Mouse (Mus musculus) hindbrain, postnatal 0 days (tissue): ENCODE data around the gene Rptor. TPM values are rescaled to one million over a fixed set of nuclear protein-coding genes. Genes with fewer than 3 reads are reported as not detected.
A peak's percentile ranks its signal among the peaks of the same experiment; 100 is the strongest.

Experiments used
- ATAC-seq: fragments of 200-750 bp; cut with Nextera tagmentation; 2 replicates; pipeline ENCODE4 v1.8.0; 2017; ENCODE audit warnings: mild to moderate bottlenecking, moderate TSS enrichment, moderate library complexity
- DNase-seq: peaks from one replicate; pipeline ENCODE4 v3.0.0-alpha.2; 2015; ENCODE audit warnings: low spot score
- H3K27ac ChIP-seq: fragments of 300-500 bp; sonication (generic); 2 replicates; pipeline ENCODE4 v1.5.1; 2014; ENCODE audit warnings: mild to moderate bottlenecking
- H3K27me3 ChIP-seq: fragments of 300-500 bp; sonication (generic); 2 replicates; pipeline ENCODE4 v1.6.1; 2014; ENCODE audit warnings: low read length, mixed read lengths; ENCODE audit not compliant: insufficient read depth
- H3K36me3 ChIP-seq: fragments of 300-500 bp; sonication (generic); 2 replicates; pipeline ENCODE4 v1.6.1; 2014; ENCODE audit warnings: low read length, mixed read lengths; ENCODE audit not compliant: insufficient read depth
- H3K4me1 ChIP-seq: fragments of 300-500 bp; sonication (generic); 2 replicates; pipeline ENCODE4 v1.6.1; 2014; ENCODE audit warnings: antibody characterized with exemption, low read length, mixed read lengths; ENCODE audit not compliant: insufficient read depth
- H3K4me2 ChIP-seq: fragments of 300-500 bp; sonication (generic); 2 replicates; pipeline ENCODE4 v1.6.1; 2014; ENCODE audit warnings: low read depth, mild to moderate bottlenecking, low read length, moderate library complexity, mixed read lengths
- H3K4me3 ChIP-seq: fragments of 300-500 bp; sonication (generic); 2 replicates; pipeline ENCODE4 v1.5.1; 2014; ENCODE audit warnings: low read length
- H3K9ac ChIP-seq: fragments of 300-500 bp; sonication (generic); replicated peaks from 2 replicates; pipeline ENCODE4 v1.6.1; 2014; ENCODE audit warnings: mild to moderate bottlenecking, low read length, moderate library complexity, mixed read lengths
- H3K9me3 ChIP-seq: fragments of 300-500 bp; sonication (generic); 2 replicates; pipeline ENCODE4 v1.6.1; 2016; ENCODE audit warnings: low read length, mixed read lengths
- CTCF ChIP-seq: IDR thresholded peaks from 2 replicates; pipeline ENCODE4 v1.5.1; 2016; ENCODE audit warnings: antibody characterized with exemption, control low read depth, low read depth
- WGBS: fragments of 180-500 bp; shearing (Covaris S2); extraction: QIAGEN DNeasy Blood & Tissue Kit; methylation state at CpG from one replicate; pipeline ENCODE4 v1.1.7; 2014; 5-methylcytosine and 5-hydroxymethylcytosine counted together
- polyA plus RNA-seq: library from polyadenylated mRNA; unstranded; fragments of >200 nt; fragmentation: Nextera tagmentation; extraction: Ambion mirVana; gene quantifications from 2 replicates; pipeline ENCODE4 v1.2.1, GENCODE M21; 2015
- total RNA-seq: library from RNA; depleted of rRNA; stranded (reverse); fragments of >200 nt; gene quantifications from 2 replicates; pipeline ENCODE4 v1.2.3, GENCODE M21; 2014

The Rptor gene
- total and polyA plus RNA-seq, 2 experiments from 2014 or later: 8.7 to 69.0 TPM

DNA sequence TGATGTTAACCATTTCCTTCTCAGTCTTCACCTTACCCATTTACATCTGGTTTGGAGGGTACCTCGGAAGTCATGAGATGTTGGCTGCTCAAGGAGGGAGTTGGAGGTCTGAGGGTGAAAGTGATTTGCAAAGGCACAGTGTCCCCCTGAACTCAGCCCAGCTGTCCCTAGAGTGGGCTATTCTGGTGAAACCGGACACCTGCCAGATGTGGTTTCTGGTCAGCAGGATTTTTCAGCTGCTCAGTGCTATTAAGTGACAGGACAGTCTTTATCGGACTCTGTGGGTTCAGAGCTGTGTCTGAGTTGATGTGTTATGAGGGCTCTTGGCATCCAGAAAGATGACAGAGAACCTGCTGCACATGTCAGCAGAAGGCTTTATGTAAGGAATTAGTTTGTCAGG is 18.6 kb downstream of the Rptor start:
- WGBS: 89% methylated on average over 3 of the region's 3 CpGs

DNA sequence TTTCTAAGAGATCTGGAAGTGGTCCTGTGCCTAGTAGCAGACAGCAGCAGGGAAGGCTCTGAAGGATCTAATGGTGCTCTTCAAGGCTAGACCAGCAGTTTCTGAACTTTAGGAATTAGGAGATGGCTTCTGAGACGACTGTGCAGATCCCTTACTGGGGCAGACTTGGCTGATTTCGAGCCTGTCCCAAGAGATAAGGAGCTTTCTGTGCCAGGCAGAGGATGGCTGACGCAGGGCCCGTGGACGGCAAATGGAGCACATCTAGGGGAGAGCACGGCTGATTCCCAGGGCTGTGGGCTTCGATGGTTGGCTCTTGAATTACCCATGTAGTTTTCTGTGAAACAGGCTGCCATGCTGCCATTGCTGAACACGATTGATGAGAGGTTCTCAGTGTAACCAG is 21.1 kb downstream of the Rptor start:
- no peak overlapping the region for H3K27ac ChIP-seq
- H3K36me3 ChIP-seq: no peaks in the 10 kb centered on the region
- no peaks in the 10 kb centered on the region for H3K9me3 ChIP-seq
- 76% methylated on average over 8 of the region's 8 CpGs for WGBS
- ATAC-seq (no peak), DNase-seq (no peak)
- H3K4me2 ChIP-seq: no peak overlapping the region
- 0 out of 2 replicates have a peak, but pooled peaks cover 3% of the 10 kb centered on the region for H3K4me1 ChIP-seq
- no peak overlapping the region for H3K4me3 ChIP-seq
- no peak overlapping the region for H3K9ac ChIP-seq
- no peaks in the 10 kb centered on the region for H3K27me3 ChIP-seq
- no peak for TF ChIP-seq CTCF

More for the DNA sequence above, 18.6 kb downstream of the Rptor start:
- H3K9ac ChIP-seq: no peak overlapping the region
- TF ChIP-seq CTCF: no peak
- no peaks in the 10 kb centered on the region for H3K9me3 ChIP-seq
- H3K4me3 ChIP-seq: no peak overlapping the region
- ATAC-seq (no peak), DNase-seq (no peak)
- 0 out of 2 replicates have a peak, but pooled peaks cover 3% of the 10 kb centered on the region for H3K4me1 ChIP-seq
- no peak overlapping the region for H3K27ac ChIP-seq
- no peak overlapping the region for H3K4me2 ChIP-seq
- no peaks in the 10 kb centered on the region for H3K36me3 ChIP-seq
- H3K27me3 ChIP-seq: no peaks in the 10 kb centered on the region

DNA sequence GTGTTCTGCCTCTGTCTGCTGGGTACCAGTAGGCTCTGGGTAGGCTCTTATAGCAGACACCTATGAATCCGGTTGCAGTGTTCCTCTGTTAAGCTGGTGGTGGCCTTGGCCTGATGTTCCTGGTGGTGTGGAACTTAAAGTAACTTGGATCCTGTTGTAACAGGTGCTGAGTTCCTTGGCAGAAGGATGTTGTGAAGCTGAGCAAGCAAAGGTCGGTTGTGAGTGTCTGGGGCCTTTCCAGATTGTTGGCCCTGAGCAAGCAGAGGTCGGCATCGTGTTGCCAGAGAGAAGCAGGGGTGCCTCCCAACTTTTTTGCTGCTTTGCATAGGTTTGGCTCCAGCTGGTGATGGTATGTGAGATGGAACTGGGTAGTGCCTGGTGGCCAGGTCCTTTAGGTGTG is 21.7 kb downstream of the Rptor start:
- no peak for ATAC-seq
- TF ChIP-seq CTCF: no peak
- 85% methylated on average over 4 of the region's 4 CpGs for WGBS

DNA sequence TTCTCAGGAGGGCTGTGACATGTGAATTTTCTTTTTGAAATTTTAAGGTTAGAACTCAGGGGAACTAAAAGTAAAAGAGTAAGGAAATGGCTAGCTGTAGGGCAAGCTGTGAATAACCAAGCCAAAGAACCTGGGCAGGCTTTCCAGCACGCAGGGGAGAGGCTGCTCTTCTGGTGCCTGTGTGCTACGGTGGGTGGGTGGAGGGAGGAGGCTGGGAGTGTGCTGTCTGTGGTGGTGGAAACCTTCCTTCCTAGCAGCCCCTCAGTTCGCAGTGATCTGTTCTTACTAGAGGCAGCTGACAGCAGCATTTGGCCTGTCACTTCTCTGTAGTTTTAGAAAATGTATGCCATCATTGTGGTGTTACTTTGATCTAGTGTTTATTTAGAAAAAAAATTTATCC is 22.2 kb downstream of the Rptor start:
- ATAC-seq (no peak), DNase-seq (no peak)
- no peak overlapping the region for H3K27ac ChIP-seq
- no peak for TF ChIP-seq CTCF
- no peaks in the 10 kb centered on the region for H3K36me3 ChIP-seq
- H3K9ac ChIP-seq: no peak overlapping the region
- no peaks in the 10 kb centered on the region for H3K27me3 ChIP-seq
- H3K9me3 ChIP-seq: no peaks in the 10 kb centered on the region
- H3K4me2 ChIP-seq: no peak overlapping the region
- H3K4me1 ChIP-seq: 0 out of 2 replicates have a peak, but pooled peaks cover 3% of the 10 kb centered on the region
- no peak overlapping the region for H3K4me3 ChIP-seq
- 49% methylated on average over 3 of the region's 3 CpGs for WGBS

More for the DNA sequence above, 21.7 kb downstream of the Rptor start:
- H3K36me3 ChIP-seq: no peaks in the 10 kb centered on the region
- no peak overlapping the region for H3K4me3 ChIP-seq
- H3K27me3 ChIP-seq: no peaks in the 10 kb centered on the region
- DNase-seq: no peak
- no peak overlapping the region for H3K9ac ChIP-seq
- 0 out of 2 replicates have a peak, but pooled peaks cover 3% of the 10 kb centered on the region for H3K4me1 ChIP-seq
- no peaks in the 10 kb centered on the region for H3K9me3 ChIP-seq
- H3K27ac ChIP-seq: no peak overlapping the region
- H3K4me2 ChIP-seq: no peak overlapping the region

DNA sequence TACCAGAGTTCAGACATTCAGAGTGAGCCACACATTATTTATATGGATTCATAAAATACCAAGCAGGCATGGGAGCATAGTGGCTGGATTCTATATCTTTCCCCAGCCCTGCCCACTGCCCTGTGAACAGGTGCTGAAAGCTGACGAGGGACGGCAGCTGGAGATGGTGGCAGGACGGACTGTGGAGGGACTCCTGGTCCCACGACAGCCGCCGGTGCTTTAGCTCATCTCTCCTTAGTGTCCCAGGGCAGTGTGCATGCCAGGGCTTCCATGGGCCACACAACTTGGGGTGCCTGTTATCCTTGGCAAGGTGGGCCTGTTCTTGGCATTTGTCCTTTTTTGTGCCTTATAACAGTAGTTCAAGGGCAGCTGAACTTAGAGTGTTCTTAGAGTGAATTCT is 22.8 kb downstream of the Rptor start:
- H3K9me3 ChIP-seq: no peaks in the 10 kb centered on the region
- WGBS: 59% methylated on average over 6 of the region's 6 CpGs
- H3K4me3 ChIP-seq: no peak overlapping the region
- no peak for ATAC-seq
- no peak for DNase-seq
- no peaks in the 10 kb centered on the region for H3K36me3 ChIP-seq
- H3K9ac ChIP-seq: no peak overlapping the region
- H3K4me2 ChIP-seq: no peak overlapping the region
- no peak for TF ChIP-seq CTCF
- H3K27ac ChIP-seq: no peak overlapping the region
- H3K27me3 ChIP-seq: no peaks in the 10 kb centered on the region
- 0 out of 2 replicates have a peak, but pooled peaks cover 3% of the 10 kb centered on the region for H3K4me1 ChIP-seq

DNA sequence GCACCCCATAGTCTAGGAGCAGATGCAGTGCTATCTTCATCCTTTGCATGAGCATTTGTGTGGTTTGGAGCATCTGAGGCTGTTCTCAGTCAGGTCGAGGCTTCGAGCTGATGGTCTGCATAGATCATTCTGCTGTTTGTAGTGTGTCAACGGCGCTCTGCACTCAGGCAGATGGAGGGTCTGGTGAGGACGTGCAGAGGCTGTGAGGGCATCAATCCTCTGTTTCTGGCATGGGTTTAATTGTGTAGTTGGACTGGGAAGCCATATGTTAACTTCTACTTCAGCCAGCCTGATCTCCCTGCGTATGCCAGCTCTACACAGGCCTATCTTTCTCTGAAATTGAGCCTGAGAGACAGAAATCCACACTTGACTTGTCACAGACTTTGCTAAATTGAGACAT is 23.2 kb downstream of the Rptor start:
- no peak for ATAC-seq
- H3K9ac ChIP-seq: no peak overlapping the region
- 61% methylated on average over 6 of the region's 6 CpGs for WGBS

DNA sequence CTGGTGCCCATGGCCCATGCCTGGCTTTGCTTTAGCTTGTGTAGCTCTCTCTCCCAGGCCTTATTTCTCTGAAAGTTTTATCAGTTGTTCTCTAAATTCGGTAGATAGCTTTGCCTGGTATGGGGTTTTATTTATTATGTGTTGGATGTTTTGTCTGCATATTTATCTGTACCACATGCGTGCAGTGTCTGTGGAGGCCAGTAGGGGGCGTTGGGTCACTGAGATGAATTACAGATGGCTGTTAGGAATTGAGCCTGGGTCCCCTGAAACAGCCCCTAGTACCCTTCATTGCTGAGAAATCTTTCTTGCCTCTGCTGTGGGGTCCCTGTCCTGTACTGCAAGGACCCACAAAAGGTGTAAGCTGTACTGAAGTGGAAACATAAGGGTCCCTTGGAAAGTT is 24.5 kb downstream of the Rptor start:
- WGBS: 68% methylated on average over 3 of the region's 3 CpGs
- no peak overlapping the region for H3K27ac ChIP-seq
- TF ChIP-seq CTCF: peak; percentile 50
- no peak overlapping the region for H3K4me3 ChIP-seq
- H3K36me3 ChIP-seq: no peaks in the 10 kb centered on the region
- H3K9ac ChIP-seq: no peak overlapping the region
- no peaks in the 10 kb centered on the region for H3K9me3 ChIP-seq
- H3K27me3 ChIP-seq: no peaks in the 10 kb centered on the region
- H3K4me1 ChIP-seq: 0 out of 2 replicates have a peak, but pooled peaks cover 9% of the 10 kb centered on the region
- no peak for ATAC-seq
- no peak overlapping the region for H3K4me2 ChIP-seq
- no peak for DNase-seq

More for the DNA sequence above, 23.2 kb downstream of the Rptor start:
- 0 out of 2 replicates have a peak, but pooled peaks cover 3% of the 10 kb centered on the region for H3K4me1 ChIP-seq
- no peaks in the 10 kb centered on the region for H3K27me3 ChIP-seq
- TF ChIP-seq CTCF: no peak
- no peak for DNase-seq
- no peak overlapping the region for H3K27ac ChIP-seq
- no peak overlapping the region for H3K4me2 ChIP-seq
- H3K9me3 ChIP-seq: no peaks in the 10 kb centered on the region
- H3K36me3 ChIP-seq: no peaks in the 10 kb centered on the region
- H3K4me3 ChIP-seq: no peak overlapping the region
